Mouse (Mus musculus): ENCODE results near the gene Ankrd55. TPM values are rescaled to one million over a fixed set of nuclear protein-coding genes. Genes with fewer than 3 reads are reported as not detected.

The Ankrd55 gene
- total RNA-seq, 4 experiments from 2014 or later, result 3.8 to 5.5 (median 4.2) TPM

- DNase-seq (ENCODE audit: low spot score in 2 of 2), result no peak
Measured at GRCm38 (mm10) chr13:112375766-112376165, 87.5 kb downstream of the Ankrd55 start.

DNA sequence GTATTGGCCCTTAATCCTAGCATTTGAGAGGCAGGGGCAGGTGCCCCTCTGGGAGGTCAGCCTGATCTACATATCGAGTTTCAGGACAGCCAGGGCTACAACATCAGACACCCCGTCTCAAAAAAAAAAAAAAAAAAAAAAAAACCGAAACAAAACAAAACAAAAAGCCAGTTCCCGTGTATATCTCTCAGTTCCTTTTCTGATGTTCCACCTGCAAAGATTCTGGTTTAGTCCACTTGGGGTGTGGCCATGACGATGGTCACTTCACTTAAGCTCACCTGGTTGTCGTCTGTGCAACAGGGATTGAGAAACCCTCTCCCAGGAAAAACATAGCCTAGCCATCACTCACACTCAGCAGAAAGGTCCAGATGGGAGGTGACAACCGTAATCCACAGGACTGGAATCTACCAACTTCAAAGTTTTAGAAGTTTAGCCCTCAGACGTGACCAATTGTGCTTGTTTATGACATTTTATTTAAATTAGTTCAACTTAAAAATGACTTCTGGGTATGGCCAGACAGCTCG is 90.6 kb downstream of the Ankrd55 start:
- DNase-seq (ENCODE audit: low spot score in 2 of 2), result no peak

- no peak for DNase-seq (ENCODE audit: low spot score in 2 of 2)
Measured at GRCm38 (mm10) chr13:112381476-112381875, 93.2 kb downstream of the Ankrd55 start.

GRCm38 (mm10) chr13:112382457-112382856 is 94.2 kb downstream of the Ankrd55 start:
- no peak for DNase-seq (ENCODE audit: low spot score in 2 of 2)

- DNase-seq (ENCODE audit: low spot score in 2 of 2), result no peak
Measured at GRCm38 (mm10) chr13:112382956-112383355, 94.7 kb downstream of the Ankrd55 start.

- no peak for DNase-seq (ENCODE audit: low spot score in 2 of 2)
Measured at GRCm38 (mm10) chr13:112383941-112384659, 95.8 kb downstream of the Ankrd55 start.

DNA sequence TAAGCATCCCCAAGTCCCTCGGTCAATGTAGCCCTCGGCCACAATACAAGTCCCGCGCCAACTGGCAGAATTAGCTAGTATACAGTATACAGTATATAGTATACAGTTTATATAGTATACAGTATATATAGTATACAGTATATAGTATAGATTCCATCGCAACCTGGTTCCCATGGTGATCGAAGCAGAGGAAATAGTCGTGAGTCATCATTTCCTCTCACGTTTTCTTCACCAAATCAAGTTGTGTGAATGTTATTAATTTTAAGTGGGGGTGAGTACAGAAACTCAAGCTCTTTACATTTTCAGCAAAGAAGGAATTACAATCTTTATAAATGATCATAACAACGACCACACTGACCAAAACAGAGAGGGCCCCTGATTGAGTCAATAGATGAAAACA is 96.8 kb downstream of the Ankrd55 start:
- DNase-seq (ENCODE audit: low spot score in 2 of 2), result no peak

DNA sequence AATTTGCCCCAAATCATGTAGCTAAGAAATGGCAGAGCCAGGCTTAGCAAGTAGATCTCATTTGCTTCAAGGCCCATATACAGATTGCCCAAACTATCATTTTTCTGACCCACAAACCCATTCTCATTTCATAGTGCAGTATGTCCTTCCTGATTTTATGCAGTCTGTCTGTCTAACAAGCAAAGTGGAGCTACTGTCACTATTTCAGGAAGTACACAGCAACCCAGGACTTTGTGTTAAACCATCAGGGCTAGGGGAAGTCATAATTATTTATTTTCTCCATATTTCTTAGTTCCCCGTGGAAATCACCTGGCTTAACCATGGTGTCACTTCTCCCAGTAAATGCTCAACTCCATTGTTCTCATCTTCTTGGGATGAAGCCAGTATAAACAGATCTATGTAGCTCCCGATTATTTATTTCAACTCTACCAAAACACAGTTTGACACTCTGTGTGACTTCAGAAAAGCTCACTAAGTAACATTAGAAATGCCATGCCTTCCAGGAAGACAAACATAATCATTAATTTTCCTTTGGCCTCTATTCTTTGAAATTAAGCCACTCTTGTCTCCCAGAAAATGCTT is 98.3 kb downstream of the Ankrd55 start:
- DNase-seq (ENCODE audit: low spot score in 2 of 2), result no peak

DNA sequence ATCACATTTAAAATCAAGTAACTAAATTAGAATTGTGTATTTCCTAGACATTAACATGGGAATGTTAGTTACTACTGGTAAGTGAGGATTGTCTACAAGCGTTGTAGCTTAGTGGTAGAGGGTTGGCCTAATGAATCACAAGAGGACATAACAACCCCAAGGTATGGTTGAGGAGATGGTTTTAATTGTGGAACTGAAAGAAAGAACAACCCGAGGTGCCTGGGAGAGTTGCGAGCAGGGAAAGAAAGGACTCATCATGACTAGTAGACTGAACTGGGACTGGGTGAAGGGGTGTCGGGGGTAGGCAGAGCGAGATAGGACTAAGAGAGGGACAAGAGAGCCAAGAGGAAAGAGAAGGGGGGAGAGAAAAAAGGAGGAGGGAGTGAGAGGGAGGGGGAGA is 99.0 kb downstream of the Ankrd55 start:
- DNase-seq (ENCODE audit: low spot score in 2 of 2), result no peak

DNA sequence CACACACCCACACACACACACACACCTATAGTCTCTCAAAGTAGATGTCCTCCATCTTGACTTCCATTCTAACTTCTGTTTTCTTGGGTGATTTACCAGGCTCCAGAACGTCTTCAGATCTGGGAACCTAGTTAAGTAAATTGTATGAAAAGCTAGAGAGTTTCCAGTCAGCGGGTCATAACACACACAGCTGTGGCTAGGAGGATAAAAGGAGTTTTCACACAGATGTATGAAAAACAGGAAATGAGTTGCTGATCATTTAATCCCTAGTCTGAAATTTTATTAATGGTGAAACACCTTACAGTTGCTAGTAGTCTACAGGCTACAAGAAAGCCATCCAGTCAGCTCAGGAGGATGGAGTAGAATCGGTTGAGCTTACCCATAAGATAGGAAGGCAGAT is 99.9 kb downstream of the Ankrd55 start:
- no peak for DNase-seq (ENCODE audit: low spot score in 2 of 2)

GRCm38 (mm10) chr13:112390206-112390605 is 102.0 kb downstream of the Ankrd55 start:
- no peak for DNase-seq (ENCODE audit: low spot score in 2 of 2)

GRCm38 (mm10) chr13:112391354-112391753 is 103.1 kb downstream of the Ankrd55 start:
- DNase-seq (ENCODE audit: low spot score in 2 of 2), result no peak

- DNase-seq (ENCODE audit: low spot score in 2 of 2), result no peak
Measured at GRCm38 (mm10) chr13:112393356-112393755, 105.1 kb downstream of the Ankrd55 start.

GRCm38 (mm10) chr13:112394271-112394670 is 106.0 kb downstream of the Ankrd55 start:
- DNase-seq (ENCODE audit: low spot score in 2 of 2), result no peak

DNA sequence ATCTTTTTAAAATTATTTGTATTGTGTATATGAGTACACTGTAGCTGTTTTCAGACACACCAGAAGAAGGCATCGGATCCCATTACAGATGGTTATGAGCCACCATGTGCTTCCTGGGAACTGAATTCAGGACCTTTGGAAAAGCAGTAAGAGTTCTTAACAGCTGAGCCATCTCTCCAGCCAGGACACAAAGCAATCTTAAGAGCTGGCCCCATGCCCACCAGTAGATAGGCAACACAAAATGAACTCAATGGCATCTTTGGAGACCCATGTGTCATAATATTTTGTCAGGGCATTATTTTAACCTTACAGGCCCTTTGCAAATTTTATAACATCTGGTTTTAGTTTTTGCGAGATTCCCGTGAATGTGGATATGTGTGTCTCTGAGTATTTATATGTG is 116.5 kb downstream of the Ankrd55 start:
- no peak for DNase-seq (ENCODE audit: low spot score in 2 of 2)

DNA sequence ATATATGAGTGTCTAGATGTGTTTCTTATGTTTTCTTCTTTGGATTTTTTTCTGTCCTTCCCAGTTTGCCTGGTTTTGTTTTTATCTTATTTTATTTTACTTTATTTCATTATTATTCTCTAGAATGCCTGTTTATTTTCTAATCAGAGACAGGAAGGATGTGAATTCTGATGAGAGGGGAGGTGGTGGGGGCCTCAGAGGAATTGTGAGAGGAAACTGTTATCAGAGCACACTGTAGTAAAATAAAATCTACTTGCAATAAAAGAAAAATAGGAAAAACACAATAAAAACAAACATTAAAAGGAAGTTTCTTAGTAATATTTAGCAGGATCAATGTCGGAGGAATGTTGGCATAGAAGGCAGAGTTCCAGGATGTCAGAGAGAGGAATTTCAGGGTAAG is 116.9 kb downstream of the Ankrd55 start:
- DNase-seq (ENCODE audit: low spot score in 2 of 2), result no peak

- no peak for DNase-seq (ENCODE audit: low spot score in 2 of 2)
Measured at GRCm38 (mm10) chr13:112406618-112407017, 118.4 kb downstream of the Ankrd55 start.

DNA sequence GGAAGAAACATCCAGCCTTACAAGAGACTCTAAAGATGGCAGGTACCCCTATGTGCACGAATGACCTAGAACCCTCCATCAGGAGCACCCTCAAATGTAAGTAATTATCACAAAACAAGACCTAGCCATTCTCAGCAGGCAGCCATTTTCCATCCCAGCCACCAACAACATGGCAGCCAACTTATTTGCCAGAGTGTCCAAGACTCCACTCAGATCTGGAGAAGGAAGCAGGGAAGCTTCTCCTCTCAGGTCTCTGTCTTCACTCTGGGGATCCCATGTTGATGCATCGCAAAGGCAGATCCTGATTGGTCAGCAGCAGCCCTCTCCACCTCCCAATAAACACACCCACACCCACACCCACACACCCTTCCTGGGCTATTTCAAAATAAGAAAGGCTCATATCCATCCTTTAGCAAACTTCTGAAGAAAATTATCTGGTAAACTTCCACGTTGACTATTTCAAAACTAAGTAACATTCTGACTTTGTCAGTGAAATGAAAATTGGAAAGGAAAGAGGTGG is 119.0 kb downstream of the Ankrd55 start:
- no peak for DNase-seq (ENCODE audit: low spot score in 2 of 2)

DNA sequence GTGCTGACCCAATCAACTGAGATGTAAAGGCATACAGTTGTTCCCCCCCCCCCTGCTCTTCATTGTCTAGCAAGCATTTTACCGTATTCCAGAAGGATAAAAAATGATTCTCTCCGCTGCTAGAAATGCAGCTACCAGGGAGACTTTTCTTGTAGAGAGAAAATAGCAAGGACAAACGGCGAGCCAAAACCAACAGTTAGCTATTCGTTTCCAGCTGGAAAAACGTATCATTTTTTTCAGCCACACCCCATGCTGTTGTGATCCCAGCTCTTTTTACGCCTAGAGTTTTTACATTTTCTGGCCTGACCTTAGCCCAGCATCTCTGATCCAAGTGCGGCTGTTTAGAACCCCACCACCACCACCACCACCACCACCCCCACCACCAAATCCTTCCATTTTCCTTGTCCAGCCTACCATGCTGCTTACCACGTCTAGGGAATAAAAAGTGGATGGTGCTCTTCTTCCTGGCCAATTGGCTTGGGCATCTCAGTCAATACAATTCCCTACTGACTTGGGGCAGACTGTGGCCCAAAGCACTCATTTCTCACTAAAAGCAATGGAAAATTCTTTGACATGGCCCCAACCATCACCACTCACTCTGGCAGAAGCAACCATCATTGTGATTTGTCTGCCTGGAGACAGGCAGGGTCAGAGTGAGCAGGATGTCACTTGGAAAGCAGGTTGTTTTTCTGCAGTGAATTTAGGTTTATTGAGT is 119.7 kb downstream of the Ankrd55 start:
- no peak for DNase-seq (ENCODE audit: low spot score in 2 of 2)

DNA sequence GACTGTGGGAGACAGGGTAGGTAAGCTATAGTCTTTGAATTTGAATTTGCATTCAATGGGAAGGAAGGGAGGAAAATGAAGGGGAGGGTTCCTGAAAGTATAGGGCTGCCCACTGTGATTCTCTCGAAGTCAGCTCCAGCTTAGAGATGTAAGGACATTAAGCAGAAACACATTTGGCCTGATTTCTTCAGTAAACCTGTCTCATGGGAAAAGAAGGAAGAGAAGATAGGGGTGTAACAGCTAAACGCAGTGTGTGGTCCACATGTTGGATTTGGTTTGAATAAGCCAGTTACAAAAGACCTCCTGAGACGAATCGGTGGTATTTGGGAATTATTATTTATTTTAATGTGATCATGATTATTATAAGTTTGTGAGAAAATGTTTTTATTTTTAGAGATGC is 120.5 kb downstream of the Ankrd55 start:
- no peak for DNase-seq (ENCODE audit: low spot score in 2 of 2)

- DNase-seq (ENCODE audit: low spot score in 2 of 2), result no peak
Measured at GRCm38 (mm10) chr13:112409331-112409730, 121.1 kb downstream of the Ankrd55 start.

DNA sequence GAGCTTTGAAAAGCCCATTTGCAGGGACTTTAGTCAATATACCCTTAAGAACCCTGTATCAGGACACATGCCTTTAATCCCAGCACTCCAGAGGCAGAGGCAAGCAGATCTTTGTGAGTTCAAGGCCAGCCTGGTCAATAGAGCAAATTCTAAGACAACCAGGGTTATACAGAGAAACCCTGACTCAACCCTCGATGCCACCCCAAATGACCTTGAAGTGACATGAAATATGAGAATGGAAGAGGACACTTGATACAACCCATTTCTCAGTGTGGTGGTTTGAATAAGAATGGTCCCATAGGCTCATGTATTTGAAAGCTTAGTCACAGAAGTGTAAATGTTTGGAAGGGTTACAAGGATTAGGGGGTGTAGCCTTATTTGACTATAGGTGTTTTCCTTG is 121.6 kb downstream of the Ankrd55 start:
- DNase-seq (ENCODE audit: low spot score in 2 of 2), result no peak

Measured in layer of hippocampus, adult 8-10 months (tissue).